Mouse (Mus musculus) heart, embryonic 10.5 days (tissue): ENCODE measurements around the gene Eif4ebp2. TPM values are rescaled to one million over a fixed set of nuclear protein-coding genes. Genes with fewer than 3 reads are reported as not detected.
"Not testable (repeated sequence)": the region's sequence is repeated elsewhere in the genome, so short reads cannot be mapped to it uniquely, and the experiment has no call there.

Source experiments
- DNase-seq: peaks from one replicate; pipeline ENCODE4 v3.0.0-alpha.2; 2017; ENCODE audit warnings: low spot score
- H3K27ac ChIP-seq: fragments of 300-500 bp; sonication (generic); 2 replicates; pipeline ENCODE4 v1.5.1; 2016; ENCODE audit warnings: mild to moderate bottlenecking
- H3K27me3 ChIP-seq: fragments of 300-500 bp; sonication (generic); 2 replicates; pipeline ENCODE4 v1.6.1; 2016; ENCODE audit warnings: mild to moderate bottlenecking; ENCODE audit not compliant: poor library complexity, insufficient read depth, severe bottlenecking
- H3K36me3 ChIP-seq: fragments of 300-500 bp; sonication (generic); 2 replicates; pipeline ENCODE4 v1.6.1; 2016; ENCODE audit warnings: mild to moderate bottlenecking, moderate library complexity
- H3K4me1 ChIP-seq: fragments of 300-500 bp; sonication (generic); 2 replicates; pipeline ENCODE4 v1.6.1; 2016; ENCODE audit warnings: mild to moderate bottlenecking
- H3K4me3 ChIP-seq: fragments of 300-500 bp; sonication (generic); 2 replicates; pipeline ENCODE4 v1.5.1; 2016; ENCODE audit warnings: mild to moderate bottlenecking, moderate library complexity
- H3K9me3 ChIP-seq: fragments of 300-500 bp; sonication (generic); 2 replicates; pipeline ENCODE4 v1.6.1; 2016; ENCODE audit warnings: mild to moderate bottlenecking, moderate library complexity
- WGBS: fragments of 180-500 bp; shearing (Covaris S2); methylation state at CpG from one replicate; pipeline ENCODE4 v1.1.7; 2016; 5-methylcytosine and 5-hydroxymethylcytosine counted together
- polyA plus RNA-seq: library from polyadenylated mRNA; unstranded; fragments of >200 nt; fragmentation: Nextera tagmentation; extraction: Ambion mirVana; gene quantifications from 2 replicates; pipeline ENCODE4 v1.2.1, GENCODE M21; 2016

Eif4ebp2 gene
- polyA plus RNA-seq, 1 experiment from 2014 or later: 53.1 TPM

GRCm38 (mm10) chr10:61479927-61480326 lies 27.5 kb upstream of the Eif4ebp2 start:
- peaks cover 20% of the 10 kb centered on the region for H3K4me1 ChIP-seq
- 0 out of 2 replicates have a peak, but pooled peaks cover 4% of the 10 kb centered on the region for H3K36me3 ChIP-seq
- DNase-seq: no peak
- H3K4me3 ChIP-seq: no peak overlapping the region
- no peak overlapping the region for H3K27ac ChIP-seq
- H3K27me3 ChIP-seq: no peaks in the 10 kb centered on the region
- WGBS: 85% methylated on average over 4 of the region's 4 CpGs
- H3K9me3 ChIP-seq: no peaks in the 10 kb centered on the region

- no peak overlapping the region for H3K27ac ChIP-seq
- H3K4me1 ChIP-seq: peaks cover 20% of the 10 kb centered on the region
- no peaks in the 10 kb centered on the region for H3K27me3 ChIP-seq
- H3K4me3 ChIP-seq: no peak overlapping the region
- WGBS: 88% methylated on average over 10 of the region's 10 CpGs
- 0 out of 2 replicates have a peak, but pooled peaks cover 4% of the 10 kb centered on the region for H3K36me3 ChIP-seq
- DNase-seq: no peak
- no peaks in the 10 kb centered on the region for H3K9me3 ChIP-seq
These were observed 27.0 kb upstream of the Eif4ebp2 start for GRCm38 (mm10) chr10:61479461-61479860.

DNA sequence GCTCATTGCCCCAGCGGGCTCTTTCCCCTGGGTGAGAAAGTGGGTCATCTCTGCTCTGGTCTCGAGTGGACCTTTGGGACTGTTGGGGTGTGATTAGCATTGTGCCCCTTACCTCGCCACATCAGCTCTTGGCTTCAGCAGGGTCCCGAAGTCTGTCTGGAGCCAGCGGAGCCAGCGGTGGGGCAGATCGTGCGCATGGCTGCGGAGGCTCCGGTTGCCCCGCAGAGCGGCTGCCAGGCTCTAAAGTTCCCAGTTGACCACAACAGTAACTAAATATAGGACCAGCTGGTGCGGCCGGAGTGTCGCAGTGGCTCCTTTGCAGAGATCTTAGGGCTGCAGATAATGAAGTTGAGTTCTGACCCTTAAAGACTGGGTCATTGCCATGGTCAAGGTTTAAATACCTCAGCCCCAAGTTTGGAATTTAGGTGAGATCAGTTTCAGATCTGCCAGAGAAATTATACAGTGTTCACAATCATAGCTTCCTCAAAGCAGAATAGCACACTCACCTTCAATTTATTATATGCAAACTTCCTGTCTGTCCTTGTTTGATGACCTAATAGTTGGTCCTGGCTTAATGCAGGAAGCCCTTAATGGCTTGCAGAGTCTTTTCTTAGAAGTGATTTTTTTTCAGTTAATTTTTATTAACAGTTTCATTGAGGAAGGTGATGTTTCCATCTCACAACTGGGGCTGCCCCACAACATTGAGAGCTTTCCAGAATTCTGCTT lies 24.1 kb upstream of the Eif4ebp2 start:
- Histone ChIP-seq H3K27me3 (no peaks in the 10 kb centered on the region), H3K4me1 (peaks cover 25% of the 10 kb centered on the region), H3K27ac (peak overlapping the region; percentile 86), H3K9me3 (no peaks in the 10 kb centered on the region), H3K4me3 (peak overlapping the region; percentile 74), H3K36me3 (no peaks in the 10 kb centered on the region)
- no peak for DNase-seq
- WGBS: 2% methylated on average over 15 of the region's 15 CpGs

- peaks cover 25% of the 10 kb centered on the region for H3K4me1 ChIP-seq
- peak within 1 kb of the TSS; percentile 74 for H3K4me3 ChIP-seq
- no peaks in the 10 kb centered on the region for H3K27me3 ChIP-seq
- H3K9me3 ChIP-seq: no peaks in the 10 kb centered on the region
- peak; percentile 98 for DNase-seq
- H3K27ac ChIP-seq: peak within 1 kb of the TSS; percentile 86
- no peaks in the 10 kb centered on the region for H3K36me3 ChIP-seq
- WGBS: under 1% methylated on average over 70 of the region's 70 CpGs
These were observed 23.4 kb upstream of the Eif4ebp2 start, which contains the start of gene Lrrc20 for GRCm38 (mm10) chr10:61475594-61476439. TSS of gene Lrrc20 (plus strand) at chr10:61475801.

DNA sequence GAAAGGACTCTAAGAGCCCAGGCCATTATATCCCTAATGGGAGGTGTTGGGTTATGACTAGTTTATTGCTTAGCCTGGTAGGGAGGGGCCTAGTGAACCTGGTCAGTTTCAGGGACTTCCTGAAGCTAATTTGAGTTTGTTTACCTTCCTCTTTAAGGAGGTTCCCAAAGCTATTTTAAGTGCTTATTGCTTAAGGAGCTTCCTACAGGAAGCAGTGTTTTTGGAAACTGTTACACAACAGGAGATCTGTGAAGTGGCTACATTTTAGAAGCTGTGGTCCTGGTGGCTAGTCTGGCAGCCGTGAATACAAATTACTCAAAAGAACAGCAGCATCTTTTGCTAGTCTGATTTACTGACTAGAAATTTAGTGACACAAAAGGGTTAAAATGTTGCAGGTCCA lies 21.9 kb upstream of the Eif4ebp2 start:
- no peak for DNase-seq
- Histone ChIP-seq H3K27ac (peak overlapping the region; percentile 67), H3K36me3 (no peaks in the 10 kb centered on the region), H3K9me3 (no peaks in the 10 kb centered on the region), H3K4me1 (peaks cover 25% of the 10 kb centered on the region), H3K4me3 (no peak overlapping the region), H3K27me3 (no peaks in the 10 kb centered on the region)
- 88% methylated on average over 1 of the region's 1 CpGs for WGBS

DNA sequence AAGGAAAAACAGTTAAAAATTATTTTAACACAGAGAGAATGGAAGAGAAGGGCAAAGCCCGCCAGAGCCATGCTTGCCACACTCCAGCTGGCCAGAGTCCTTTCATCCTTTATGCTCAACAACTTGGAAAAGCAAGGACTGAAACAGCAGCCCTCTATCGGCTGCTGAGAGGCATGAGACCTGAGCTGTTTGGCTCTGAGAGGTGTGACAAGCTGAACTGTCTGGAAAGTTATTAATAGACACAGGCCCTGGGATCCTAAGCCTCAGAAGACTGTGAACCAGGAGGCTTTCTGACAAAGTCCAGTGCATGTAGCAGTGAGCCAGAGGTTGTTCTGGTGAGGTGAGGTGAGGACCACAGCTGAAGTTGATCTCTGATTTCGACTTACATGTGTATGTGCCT lies 21.2 kb upstream of the Eif4ebp2 start:
- H3K36me3 ChIP-seq: no peaks in the 10 kb centered on the region
- H3K9me3 ChIP-seq: no peaks in the 10 kb centered on the region
- H3K27ac ChIP-seq: peak overlapping the region; percentile 67; the same call in 1 of the 2 replicates
- peak; percentile 85 for DNase-seq
- no peak overlapping the region for H3K4me3 ChIP-seq
- H3K27me3 ChIP-seq: no peaks in the 10 kb centered on the region
- peaks cover 25% of the 10 kb centered on the region for H3K4me1 ChIP-seq
- 46% methylated on average over 3 of the region's 3 CpGs for WGBS

DNA sequence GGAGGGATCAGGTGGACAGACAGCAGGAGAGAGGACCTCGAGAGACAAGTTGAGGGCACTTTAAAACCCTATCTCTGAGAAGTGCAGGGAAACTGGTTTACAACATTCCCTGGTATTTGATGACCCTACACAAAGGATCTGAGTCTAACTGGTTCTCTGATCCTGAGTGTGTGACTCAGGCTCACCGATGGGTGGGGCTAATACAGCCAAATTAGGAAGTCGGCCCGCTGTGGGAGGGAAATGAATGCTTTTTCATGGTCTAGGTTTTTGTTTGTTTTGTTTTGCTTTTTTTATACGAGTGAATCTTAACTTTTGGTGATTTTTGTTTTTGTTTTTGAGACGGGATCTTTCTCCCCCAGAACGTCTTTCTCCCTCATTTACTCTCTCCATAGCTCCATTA lies 16.4 kb upstream of the Eif4ebp2 start:
- 0 out of 2 replicates have a peak, but pooled peaks cover 6% of the 10 kb centered on the region for H3K4me1 ChIP-seq
- DNase-seq: no peak
- no peaks in the 10 kb centered on the region for H3K27me3 ChIP-seq
- H3K27ac ChIP-seq: no peak overlapping the region
- H3K9me3 ChIP-seq: no peaks in the 10 kb centered on the region
- H3K36me3 ChIP-seq: no peaks in the 10 kb centered on the region
- no peak overlapping the region for H3K4me3 ChIP-seq
- 50% methylated on average over 7 of the region's 7 CpGs for WGBS

DNA sequence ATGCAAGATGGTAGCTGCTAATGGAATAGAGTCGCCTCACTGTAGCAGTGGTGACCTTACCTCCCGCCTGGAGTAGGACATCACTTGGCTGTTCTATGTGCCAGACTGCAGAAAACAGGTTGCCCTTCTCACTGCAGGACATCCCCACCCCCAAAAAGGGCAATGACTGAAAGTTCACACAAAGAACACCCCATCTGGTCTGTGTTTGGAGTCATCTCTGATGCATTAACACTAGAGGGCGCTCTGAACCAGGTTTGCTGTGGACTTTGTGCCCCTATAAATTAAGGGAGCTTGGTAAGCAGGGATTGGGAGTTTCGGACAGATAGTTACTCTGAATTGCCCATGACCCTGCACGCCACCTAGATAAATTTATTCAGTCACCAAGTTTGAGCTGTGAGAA lies 14.4 kb upstream of the Eif4ebp2 start:
- DNase-seq: no peak
- Histone ChIP-seq H3K4me1 (no peaks in the 10 kb centered on the region), H3K9me3 (no peaks in the 10 kb centered on the region), H3K36me3 (no peaks in the 10 kb centered on the region), H3K27ac (no peak overlapping the region), H3K27me3 (no peaks in the 10 kb centered on the region), H3K4me3 (no peak overlapping the region)
- 28% methylated on average over 5 of the region's 5 CpGs for WGBS

DNA sequence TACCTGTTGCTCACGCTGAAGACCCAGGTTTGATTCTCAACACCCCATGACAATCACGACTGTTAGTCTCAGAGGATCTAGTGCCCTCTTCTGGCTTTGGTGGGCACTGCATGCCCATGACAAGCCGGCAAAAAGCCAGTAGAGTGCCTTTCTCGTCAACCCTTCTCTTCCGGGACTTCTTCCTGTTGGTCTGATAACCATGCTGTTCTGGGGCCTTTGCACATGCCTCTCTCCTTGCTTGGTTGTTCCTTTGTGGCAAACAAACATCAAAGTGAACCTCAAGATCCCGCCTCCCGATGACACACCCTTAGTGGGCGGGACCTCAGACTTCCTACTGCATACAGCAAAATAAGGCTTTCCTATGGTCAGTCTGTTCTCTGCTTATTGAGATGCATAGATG lies 13.8 kb upstream of the Eif4ebp2 start:
- DNase-seq: no peak
- no peak overlapping the region for H3K27ac ChIP-seq
- no peaks in the 10 kb centered on the region for H3K36me3 ChIP-seq
- H3K9me3 ChIP-seq: no peaks in the 10 kb centered on the region
- H3K27me3 ChIP-seq: no peaks in the 10 kb centered on the region
- no peaks in the 10 kb centered on the region for H3K4me1 ChIP-seq
- WGBS: 61% methylated on average over 8 of the region's 8 CpGs
- no peak overlapping the region for H3K4me3 ChIP-seq

GRCm38 (mm10) chr10:61465009-61465408 lies 12.5 kb upstream of the Eif4ebp2 start:
- no peak for DNase-seq
- Histone ChIP-seq H3K27me3 (no peaks in the 10 kb centered on the region), H3K9me3 (no peaks in the 10 kb centered on the region), H3K36me3 (no peaks in the 10 kb centered on the region), H3K4me1 (no peaks in the 10 kb centered on the region), H3K27ac (no peak overlapping the region), H3K4me3 (no peak overlapping the region)
- 79% methylated on average over 4 of the region's 4 CpGs for WGBS

DNA sequence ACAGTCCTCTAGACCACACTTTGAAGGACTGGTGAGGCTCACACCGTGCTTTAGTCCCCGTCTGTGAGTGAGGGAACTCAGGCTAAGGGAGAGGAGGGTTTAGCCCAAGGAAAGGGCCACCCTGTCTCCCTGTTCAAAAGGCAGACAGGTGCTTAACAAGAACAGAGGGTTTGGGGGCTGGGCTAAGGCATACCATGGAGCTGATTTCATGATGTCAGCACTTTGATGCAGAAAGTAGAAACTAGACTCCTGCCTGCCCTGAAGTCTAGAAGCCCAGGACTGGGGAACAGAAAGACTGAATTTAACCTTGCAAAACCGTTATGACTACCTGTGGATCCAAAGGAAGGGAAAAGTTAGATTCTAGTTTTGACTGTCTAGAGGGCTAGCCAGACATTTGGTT lies 4.7 kb upstream of the Eif4ebp2 start:
- WGBS: 60% methylated on average over 3 of the region's 3 CpGs
- no peaks in the 10 kb centered on the region for H3K9me3 ChIP-seq
- H3K4me1 ChIP-seq: no peaks in the 10 kb centered on the region
- H3K36me3 ChIP-seq: no peaks in the 10 kb centered on the region
- H3K27me3 ChIP-seq: no peaks in the 10 kb centered on the region
- no peak for DNase-seq
- H3K4me3 ChIP-seq: no peak overlapping the region
- no peak overlapping the region for H3K27ac ChIP-seq

DNA sequence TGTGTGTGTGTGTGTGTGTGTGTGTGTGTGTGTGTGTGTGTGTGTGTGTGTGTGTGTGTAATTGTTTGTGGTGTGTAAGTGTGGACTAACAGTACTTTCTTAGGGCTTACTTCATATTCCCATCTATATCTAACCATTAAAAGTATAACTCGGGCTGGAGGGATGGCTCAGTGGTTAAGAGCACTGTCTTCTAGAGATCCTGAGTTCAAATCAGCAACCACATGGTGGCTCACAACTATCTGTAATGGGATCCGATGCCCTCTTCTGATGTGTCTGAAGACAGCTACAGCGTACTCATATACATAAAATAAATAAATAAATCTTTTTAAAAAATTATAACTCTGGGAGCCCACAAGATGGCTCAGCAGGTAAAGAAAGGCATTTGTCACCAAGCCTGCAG lies 710 bp upstream of the Eif4ebp2 start:
- H3K9me3 ChIP-seq, H3K27me3 ChIP-seq, DNase-seq: not testable (repeated sequence)
- H3K4me1 ChIP-seq: peaks cover 26% of the 10 kb centered on the region
- peaks cover 10% of the 10 kb centered on the region; the same call in 1 of the 2 replicates for H3K36me3 ChIP-seq
- peak overlapping the region; percentile 100 for H3K4me3 ChIP-seq
- WGBS: 75% methylated on average over 3 of the region's 3 CpGs
- peak overlapping the region; percentile 96; the same call in 1 of the 2 replicates for H3K27ac ChIP-seq
